8 mouse cellular contexts compared by ENCODE assay signal in genomic region chr14:31272164-31272563, GRCm38 (mm10). TPM values are rescaled to one million over a fixed set of nuclear protein-coding genes. Genes with fewer than 3 reads are reported as not detected.
A peak's percentile ranks its signal among the peaks of the same experiment; 100 is the strongest.
DNase-seq lines count a peak whose midpoint lies in the region; TF ChIP-seq lines count a peak whose summit lies in the region.

No protein-coding gene starts in this region.

- H3K36me3 ChIP-seq in MEL (ENCODE audit: control insufficient read depth in 1 of 2, insufficient read depth in 2 of 2, low read length in 2 of 2): no peaks in the 10 kb centered on the region

- H3K4me3 ChIP-seq in MEL (ENCODE audit: control insufficient read depth in 1 of 2, insufficient read depth in 1 of 2, low read depth in 2 of 2, low read length in 2 of 2): no peak overlapping the region

- TF ChIP-seq CTCF in MEL (IDR thresholded peaks at IDR 0.05 in 2 of 3, conservative IDR thresholded peaks at IDR 0.05 in 1 of 3; ENCODE audit: control insufficient read depth in 1 of 3, insufficient read depth in 1 of 3, low read depth in 2 of 3, low read length in 3 of 3, poor library complexity in 1 of 3, severe bottlenecking in 1 of 3): peak; percentile 87 to 96 (median 94)

- no peaks in the 10 kb centered on the region for H3K9me3 ChIP-seq in MEL (replicated peaks; ENCODE audit: insufficient read depth, low read length)

- H3K4me1 ChIP-seq in MEL (ENCODE audit: control insufficient read depth in 1 of 2, insufficient read depth in 2 of 2, low read length in 2 of 2): no peaks in the 10 kb centered on the region

- peak; percentile 68 for DNase-seq in A20 (ENCODE audit: low read depth, low spot score)
- peak; percentile 75 for DNase-seq in MEL (ENCODE audit: low read depth, low spot score)
- DNase-seq in cerebellum, adult 18-20 months: peak; percentile 75 to 83
- DNase-seq in gastrocnemius, adult 18-20 months (ENCODE audit: low spot score): peak; percentile 68
- DNase-seq in kidney, postnatal 36 days: peak; percentile 67 to 92
- DNase-seq in lung, adult 18-20 months: peak; percentile 59 to 66
- peak; percentile 81 for DNase-seq in retina, postnatal 1 day
- peak; percentile 67 to 76 for DNase-seq in thymus, postnatal 36 days

- no peak for TF ChIP-seq POLR2A in MEL (IDR thresholded peaks at IDR 0.05; ENCODE audit: control insufficient read depth in 1 of 2, insufficient read depth in 1 of 2, low read depth in 1 of 2, low read length in 2 of 2, poor library complexity in 1 of 2)

- TF ChIP-seq EP300 in MEL (IDR thresholded peaks at IDR 0.05; ENCODE audit: low read depth in 1 of 2, low read length in 2 of 2): no peak

- H3K79me2 ChIP-seq in MEL (ENCODE audit: control insufficient read depth, insufficient read depth, low read length, poor library complexity): no peaks in the 10 kb centered on the region

- no peak overlapping the region for H3K27ac ChIP-seq in MEL (ENCODE audit: control insufficient read depth, low read depth, low read length)

- H3K9ac ChIP-seq in MEL (ENCODE audit: control insufficient read depth, low read depth, low read length, poor library complexity, severe bottlenecking): no peak overlapping the region

- TF ChIP-seq RAD21 in MEL (IDR thresholded peaks at IDR 0.05; ENCODE audit: low read depth, low read length): peak; percentile 80

- no peaks in the 10 kb centered on the region for H3K27me3 ChIP-seq in MEL (ENCODE audit: control insufficient read depth in 1 of 2, insufficient read depth in 2 of 2, low read length in 2 of 2)

TF ChIP-seq in MEL, 35 proteins besides CTCF, POLR2A, EP300 and RAD21:
- TF ChIP-seq RCOR1 (IDR thresholded peaks at IDR 0.05; ENCODE audit: low read depth, low read length) (no peak), USF2 (IDR thresholded peaks at IDR 0.05; ENCODE audit: borderline replicate concordance in 1 of 2, insufficient read depth in 1 of 2, low read depth in 1 of 2, low read length in 2 of 2) (no peak), ZNF384 (IDR thresholded peaks at IDR 0.05; ENCODE audit: low read depth, low read length) (peak; percentile 78), BHLHE40 (IDR thresholded peaks at IDR 0.05; ENCODE audit: borderline replicate concordance, low read depth, low read length) (no peak), GATA1 (IDR thresholded peaks at IDR 0.05; ENCODE audit: low read depth, low read length) (no peak), JUND (IDR thresholded peaks at IDR 0.05; ENCODE audit: low read depth, low read length) (no peak), TAL1 (IDR thresholded peaks at IDR 0.05; ENCODE audit: low read length) (no peak), MXI1 (IDR thresholded peaks at IDR 0.05; ENCODE audit: low read depth, low read length) (no peak), CHD1 (IDR thresholded peaks at IDR 0.05; ENCODE audit: low read depth, low read length) (no peak), ZC3H11A (IDR thresholded peaks at IDR 0.05; ENCODE audit: low read depth, low read length) (peak; percentile 80), TCF12 (IDR thresholded peaks at IDR 0.05; ENCODE audit: low read depth, low read length) (no peak), MAX (IDR thresholded peaks at IDR 0.05; ENCODE audit: low read length) (no peak), SMC3 (IDR thresholded peaks at IDR 0.05; ENCODE audit: low read depth, low read length) (peak; percentile 96), ZKSCAN1 (IDR thresholded peaks at IDR 0.05; ENCODE audit: low read depth, low read length) (no peak), POLR2AphosphoS2 (IDR thresholded peaks at IDR 0.05; ENCODE audit: low read length) (no peak), UBTF (IDR thresholded peaks at IDR 0.05; ENCODE audit: borderline replicate concordance, insufficient read depth, low read depth, low read length) (no peak), ELF1 (IDR thresholded peaks at IDR 0.05; ENCODE audit: low read depth, low read length) (no peak), USF1 (IDR thresholded peaks at IDR 0.05; ENCODE audit: low read depth, low read length) (no peak), CHD2 (IDR thresholded peaks at IDR 0.05; ENCODE audit: low read length) (no peak), MYC (IDR thresholded peaks at IDR 0.05; ENCODE audit: low read depth, low read length) (0 out of 2 replicates have a peak, but pooled peaks have one; percentile 35), ZMIZ1 (IDR thresholded peaks at IDR 0.05; ENCODE audit: low read depth, low read length) (no peak), TBP (IDR thresholded peaks at IDR 0.05; ENCODE audit: low read depth, low read length) (no peak), GABPA (IDR thresholded peaks at IDR 0.05; ENCODE audit: low read depth, low read length) (no peak)

RNA-seq across cellular contexts. Expression of gene Bap1, which starts 20.9 kb away (rescaled TPM):
- 70.1 and 85.4 TPM in 2 replicates for total RNA-seq in MEL (2012; rRNA removed)
- 100 to 1,000 TPM; 112 to 177 TPM for polyA plus RNA-seq in MEL (2012; ENCODE audit: insufficient read depth in 1 of 2, insufficient read length in 2 of 2, low read depth in 1 of 2, low replicate concordance in 2 of 2, missing spikeins in 1 of 2)
- total RNA-seq in gastrocnemius, adult 18-20 months (2021): 10 to 100 TPM; 40.7 to 46.8 TPM

RNA-seq across cellular contexts. Expression of gene Phf7, which starts 21.0 kb away (rescaled TPM):
- total RNA-seq in MEL (2012; rRNA removed): 6.0 and 6.7 TPM in 2 replicates
- 1 to 10 TPM in 1 of 2 experiments, not detected in 1; 7.6 TPM for polyA plus RNA-seq in MEL (2012; ENCODE audit: insufficient read depth in 1 of 2, insufficient read length in 2 of 2, low read depth in 1 of 2, low replicate concordance in 2 of 2, missing spikeins in 1 of 2)
- total RNA-seq in gastrocnemius, adult 18-20 months (2021): 10 to 100 TPM in 1 of 2 experiments, 1 to 10 TPM in 1; 9.2 to 10.8 TPM

RNA-seq across cellular contexts. Expression of gene Dnah1, which starts 51.5 kb away (rescaled TPM):
- 0.03 and 0.04 TPM in 2 replicates for total RNA-seq in MEL (2012; rRNA removed)
- under 1 TPM in 1 of 2 experiments, not detected in 1; 0.11 TPM for polyA plus RNA-seq in MEL (2012; ENCODE audit: insufficient read depth in 1 of 2, insufficient read length in 2 of 2, low read depth in 1 of 2, low replicate concordance in 2 of 2, missing spikeins in 1 of 2)
- total RNA-seq in gastrocnemius, adult 18-20 months (2021): under 1 TPM; 0.14 to 0.16 TPM

RNA-seq across cellular contexts. Expression of gene Sema3g, which starts 54.5 kb away (rescaled TPM):
- 0.03 and 0.04 TPM in 2 replicates for total RNA-seq in MEL (2012; rRNA removed)
- under 1 TPM in 1 of 2 experiments, not detected in 1; 0.25 TPM for polyA plus RNA-seq in MEL (2012; ENCODE audit: insufficient read depth in 1 of 2, insufficient read length in 2 of 2, low read depth in 1 of 2, low replicate concordance in 2 of 2, missing spikeins in 1 of 2)
- 1 to 10 TPM; 5.8 to 7.0 TPM for total RNA-seq in gastrocnemius, adult 18-20 months (2021)

RNA-seq across cellular contexts. Expression of gene Nisch, which starts 55.4 kb away (rescaled TPM):
- total RNA-seq in MEL (2012; rRNA removed): 49.1 and 53.0 TPM in 2 replicates
- polyA plus RNA-seq in MEL (2012; ENCODE audit: insufficient read depth in 1 of 2, insufficient read length in 2 of 2, low read depth in 1 of 2, low replicate concordance in 2 of 2, missing spikeins in 1 of 2): 100 to 1,000 TPM in 1 of 2 experiments, not detected in 1; 154 TPM
- total RNA-seq in gastrocnemius, adult 18-20 months (2021): 10 to 100 TPM; 52.3 to 59.6 TPM
